8 mouse cellular contexts compared by ENCODE assay signal in genomic region chr12:33379624-33380445, GRCm38 (mm10). TPM values are rescaled to one million over a fixed set of nuclear protein-coding genes. Genes with fewer than 3 reads are reported as not detected.
DNase-seq lines count a peak whose midpoint lies in the region; ATAC-seq and TF ChIP-seq lines count a peak whose summit lies in the region.

No protein-coding gene starts in this region.

- peak; percentile 91 for DNase-seq in 416B (ENCODE audit: low read depth)
- peak; percentile 42 to 60 for DNase-seq in adrenal gland, postnatal 4 days (ENCODE audit: low spot score in 2 of 2)
- peak; percentile 55 for DNase-seq in heart, adult 8-10 months (ENCODE audit: low spot score)
- DNase-seq in kidney, adult 9 months = peak; percentile 89
- DNase-seq in limb, embryonic 14.5 days (ENCODE audit: low spot score) = peak; percentile 71
- DNase-seq in midbrain, postnatal 0 days (ENCODE audit: low spot score) = peak; percentile 88
- DNase-seq in spleen, postnatal 14 days (ENCODE audit: low spot score in 2 of 2) = peak; percentile 51 to 64

- H3K27ac ChIP-seq in embryonic facial prominence, embryonic 15.5 days (replicated peaks) = no peak overlapping the region
- H3K27ac ChIP-seq in limb, embryonic 14.5 days (replicated peaks; ENCODE audit: low read depth, low read length) = no peak overlapping the region
- no peak overlapping the region for H3K27ac ChIP-seq in midbrain, postnatal 0 days (ENCODE audit: low read depth, low read length)

- peak; percentile 69; the same call in 1 of the 2 replicates for ATAC-seq in embryonic facial prominence, embryonic 15.5 days (ENCODE audit: insufficient number of reproducible peaks, low FRiP score, low TSS enrichment, low read depth)
- ATAC-seq in limb, embryonic 14.5 days (ENCODE audit: low FRiP score, low read depth) = peak; percentile 74
- peak; percentile 81 for ATAC-seq in midbrain, postnatal 0 days (ENCODE audit: low FRiP score)

- no peaks in the 10 kb centered on the region for H3K9me3 ChIP-seq in embryonic facial prominence, embryonic 15.5 days (replicated peaks)
- no peaks in the 10 kb centered on the region for H3K9me3 ChIP-seq in limb, embryonic 14.5 days (ENCODE audit: control insufficient read depth, low read length)
- no peaks in the 10 kb centered on the region for H3K9me3 ChIP-seq in midbrain, postnatal 0 days (ENCODE audit: low read length)

- H3K27me3 ChIP-seq in embryonic facial prominence, embryonic 15.5 days = no peaks in the 10 kb centered on the region
- H3K27me3 ChIP-seq in limb, embryonic 14.5 days (ENCODE audit: control insufficient read depth, insufficient read depth, low read length) = no peaks in the 10 kb centered on the region
- no peaks in the 10 kb centered on the region for H3K27me3 ChIP-seq in midbrain, postnatal 0 days (ENCODE audit: insufficient read depth, low read length)

- TF ChIP-seq POLR2A in limb, embryonic 14.5 days (IDR thresholded peaks at IDR 0.05; ENCODE audit: borderline replicate concordance, extremely low read depth, insufficient read depth, insufficient read length) = no peak

- H3K36me3 ChIP-seq in embryonic facial prominence, embryonic 15.5 days = no peaks in the 10 kb centered on the region
- H3K36me3 ChIP-seq in limb, embryonic 14.5 days (ENCODE audit: control insufficient read depth, insufficient read depth, low read length) = no peaks in the 10 kb centered on the region
- no peaks in the 10 kb centered on the region for H3K36me3 ChIP-seq in midbrain, postnatal 0 days (ENCODE audit: insufficient read depth, low read length)

- peak overlapping the region; percentile 31 for H3K4me3 ChIP-seq in embryonic facial prominence, embryonic 15.5 days (replicated peaks)
- no peak overlapping the region for H3K4me3 ChIP-seq in limb, embryonic 14.5 days (replicated peaks; ENCODE audit: low read length)
- H3K4me3 ChIP-seq in midbrain, postnatal 0 days (ENCODE audit: low read depth, low read length) = no peak overlapping the region

- no peak overlapping the region for H3K9ac ChIP-seq in embryonic facial prominence, embryonic 15.5 days
- no peak overlapping the region for H3K9ac ChIP-seq in limb, embryonic 14.5 days (ENCODE audit: low read depth, low read length, severe bottlenecking)
- H3K9ac ChIP-seq in midbrain, postnatal 0 days (replicated peaks; ENCODE audit: low read length, poor library complexity, severe bottlenecking) = no peak overlapping the region

- H3K4me2 ChIP-seq in embryonic facial prominence, embryonic 15.5 days (replicated peaks) = peak overlapping the region; percentile 49
- peak overlapping the region; percentile 36 for H3K4me2 ChIP-seq in limb, embryonic 14.5 days (replicated peaks; ENCODE audit: low read depth, low read length, severe bottlenecking)
- peak overlapping the region; percentile 23; the same call in 1 of the 2 replicates for H3K4me2 ChIP-seq in midbrain, postnatal 0 days (ENCODE audit: low read depth, low read length, poor library complexity, severe bottlenecking)

- 0 out of 2 replicates have a peak, but pooled peaks cover 4% of the 10 kb centered on the region for H3K4me1 ChIP-seq in embryonic facial prominence, embryonic 15.5 days
- no peaks in the 10 kb centered on the region for H3K4me1 ChIP-seq in limb, embryonic 14.5 days (ENCODE audit: control insufficient read depth, insufficient read depth, low read length)
- no peaks in the 10 kb centered on the region for H3K4me1 ChIP-seq in midbrain, postnatal 0 days (ENCODE audit: insufficient read depth, low read length)

- peak; percentile 80 for TF ChIP-seq CTCF in midbrain, postnatal 0 days (IDR thresholded peaks at IDR 0.05)

- WGBS in embryonic facial prominence, embryonic 15.5 days = 17% methylated on average over 22 of the region's 22 CpGs
- 21% methylated on average over 22 of the region's 22 CpGs for WGBS in limb, embryonic 14.5 days
- WGBS in midbrain, postnatal 0 days = 20% methylated on average over 22 of the region's 22 CpGs

RNA-seq across cellular contexts. Expression of gene Efcab10, which starts 14.8 kb away (rescaled TPM):
- total RNA-seq in adrenal gland, postnatal 4 days (2021) = not detected
- 6.2 and 12.2 TPM in 2 replicates for polyA plus RNA-seq in embryonic facial prominence, embryonic 15.5 days (2015; fragmentation: Nextera tagmentation; extraction: Ambion mirVana)
- total RNA-seq in heart, adult 8-10 months (2022) = not detected
- polyA plus RNA-seq in limb, embryonic 14.5 days (2012; rRNA removed) = 0.15 TPM in 1 of 2 replicates, not detected in the other
- polyA plus RNA-seq in limb, embryonic 14.5 days (2014; fragmentation: Nextera tagmentation; extraction: Ambion mirVana) = 0.32 TPM in 1 of 2 replicates, not detected in the other
- total RNA-seq in midbrain, postnatal 0 days (2014; rRNA removed) = 0.76 TPM in 1 of 2 replicates, not detected in the other
- polyA plus RNA-seq in midbrain, postnatal 0 days (2015; fragmentation: Nextera tagmentation; extraction: Ambion mirVana) = 6.2 and 6.6 TPM in 2 replicates

RNA-seq across cellular contexts. Expression of gene Twistnb, which starts 49.6 kb away (rescaled TPM):
- 10 to 100 TPM; 26.2 to 27.2 TPM for total RNA-seq in adrenal gland, postnatal 4 days (2021)
- polyA plus RNA-seq in embryonic facial prominence, embryonic 15.5 days (2015; fragmentation: Nextera tagmentation; extraction: Ambion mirVana) = 47.0 and 50.6 TPM in 2 replicates
- total RNA-seq in heart, adult 8-10 months (2022) = 1 to 10 TPM; 5.6 to 9.5 (median 8.6) TPM
- 8.7 and 9.2 TPM in 2 replicates for polyA plus RNA-seq in limb, embryonic 14.5 days (2012; rRNA removed)
- polyA plus RNA-seq in limb, embryonic 14.5 days (2014; fragmentation: Nextera tagmentation; extraction: Ambion mirVana) = 56.1 and 66.8 TPM in 2 replicates
- total RNA-seq in midbrain, postnatal 0 days (2014; rRNA removed) = 14.6 and 22.4 TPM in 2 replicates
- polyA plus RNA-seq in midbrain, postnatal 0 days (2015; fragmentation: Nextera tagmentation; extraction: Ambion mirVana) = 60.5 and 65.9 TPM in 2 replicates
